Mouse (Mus musculus) limb, embryonic 12.5 days (tissue): ENCODE results near the gene Sfrp5. TPM values are rescaled to one million over a fixed set of nuclear protein-coding genes. Genes with fewer than 3 reads are reported as not detected.

Source experiments
- polyA plus RNA-seq: library from polyadenylated mRNA; unstranded; fragments of >200 nt; fragmentation: Nextera tagmentation; extraction: Ambion mirVana; gene quantifications from 2 replicates; pipeline ENCODE4 v1.2.1, GENCODE M21; 2016

Gene Sfrp5
- polyA plus RNA-seq, 1 experiment from 2014 or later, result 0.53 TPM

Other genes with a start within 250 kb of the Sfrp5 start
- gene Mms19, start 221.1 kb downstream of the Sfrp5 start, polyA plus RNA-seq, result 41.3 and 42.5 TPM in 2 replicates
- gene Ubtd1, start 220.5 kb downstream of the Sfrp5 start, polyA plus RNA-seq, result 19.1 and 19.3 TPM in 2 replicates
- gene Ankrd2, start 166.3 kb downstream of the Sfrp5 start, polyA plus RNA-seq, result 0.25 TPM in 1 of 2 replicates, not detected in the other
- 1.5 and 1.9 TPM in 2 replicates for gene Hoga1, start 156.6 kb downstream of the Sfrp5 start, polyA plus RNA-seq
- 0.20 TPM in 1 of 2 replicates, not detected in the other for gene 4933411K16Rik, start 150.0 kb downstream of the Sfrp5 start, polyA plus RNA-seq
- 37.7 and 39.1 TPM in 2 replicates for gene Morn4, start 115.9 kb downstream of the Sfrp5 start, polyA plus RNA-seq
- 36.5 and 39.4 TPM in 2 replicates for gene Pi4k2a, start 111.8 kb downstream of the Sfrp5 start, polyA plus RNA-seq
- gene Avpi1, start 73.2 kb downstream of the Sfrp5 start, polyA plus RNA-seq, result 22.6 and 26.3 TPM in 2 replicates
- 9.7 and 17.2 TPM in 2 replicates for gene Marveld1, start 54.9 kb downstream of the Sfrp5 start, polyA plus RNA-seq
- 28.2 and 33.7 TPM in 2 replicates for gene Zfyve27, start 38.3 kb downstream of the Sfrp5 start, polyA plus RNA-seq
- 0.08 TPM in 1 of 2 replicates, not detected in the other for gene Golga7b, start 45.3 kb upstream of the Sfrp5 start, polyA plus RNA-seq
- 3.5 and 4.6 TPM in 2 replicates for gene Crtac1, start 229.5 kb upstream of the Sfrp5 start, polyA plus RNA-seq